Mouse (Mus musculus): ENCODE results near the gene Gm21996. TPM values are rescaled to one million over a fixed set of nuclear protein-coding genes. Genes with fewer than 3 reads are reported as not detected.
"Not testable (repeated sequence)": the region's sequence is repeated elsewhere in the genome, so short reads cannot be mapped to it uniquely, and the experiment has no call there.

Gene Gm21996
- not detected for total RNA-seq (2021)
- long read RNA-seq, experiment 1, result 0 reads
- long read RNA-seq, experiment 2, result 0 reads

DNA sequence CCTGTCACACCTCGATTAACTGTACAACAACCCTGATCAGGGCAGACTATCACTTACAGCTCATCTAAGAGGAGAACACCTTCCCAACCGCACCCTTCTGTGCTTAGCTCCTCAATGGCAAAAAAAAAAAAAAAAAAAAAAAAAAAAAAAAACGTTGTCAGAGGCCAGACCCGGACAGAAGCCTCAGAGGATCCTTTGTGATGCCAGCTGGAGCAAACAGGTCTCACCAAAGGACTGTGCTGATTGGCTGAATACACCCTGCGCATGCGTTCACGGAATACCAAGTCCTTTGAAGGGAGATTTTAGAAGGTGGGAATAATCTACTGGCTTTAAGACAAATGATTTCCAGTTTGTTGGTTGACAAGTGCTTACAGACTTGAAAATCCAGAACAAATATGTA, at the start of gene Gm21996:
Gene Gm21996, minus strand, starts transcription at position 101 of the 400 bp plus-strand sequence.
- not testable (repeated sequence) for DNase-seq
